Mouse (Mus musculus) neural tube, embryonic 14.5 days (tissue): ENCODE measurements around the gene Lsm14a. TPM values are rescaled to one million over a fixed set of nuclear protein-coding genes. Genes with fewer than 3 reads are reported as not detected.

Experiments used
- ATAC-seq: fragments of 200-750 bp; cut with Nextera tagmentation; 2 replicates; pipeline ENCODE4 v1.8.0; 2017; ENCODE audit warnings: low read depth, mild to moderate bottlenecking, moderate TSS enrichment, moderate library complexity
- H3K27ac ChIP-seq: fragments of 300-500 bp; sonication (generic); 2 replicates; pipeline ENCODE4 v1.5.1; 2014; ENCODE audit warnings: low read depth, mild to moderate bottlenecking, control low read depth, low read length, moderate library complexity, mixed read lengths
- H3K27me3 ChIP-seq: fragments of 300-500 bp; sonication (generic); 2 replicates; pipeline ENCODE4 v1.6.1; 2014; ENCODE audit warnings: low read length; ENCODE audit not compliant: control insufficient read depth, insufficient read depth
- H3K36me3 ChIP-seq: fragments of 300-500 bp; sonication (generic); 2 replicates; pipeline ENCODE4 v1.6.1; 2014; ENCODE audit warnings: low read length, mixed read lengths; ENCODE audit not compliant: control insufficient read depth, insufficient read depth
- H3K4me1 ChIP-seq: fragments of 300-500 bp; sonication (generic); 2 replicates; pipeline ENCODE4 v1.6.1; 2014; ENCODE audit warnings: low read length; ENCODE audit not compliant: control insufficient read depth, insufficient read depth
- H3K4me2 ChIP-seq: fragments of 300-500 bp; sonication (generic); 2 replicates; pipeline ENCODE4 v1.6.1; 2014; ENCODE audit warnings: mild to moderate bottlenecking, low read depth, low read length, control low read depth
- H3K4me3 ChIP-seq: fragments of 300-500 bp; sonication (generic); 2 replicates; pipeline ENCODE4 v1.5.1; 2014; ENCODE audit warnings: low read depth, low read length, control low read depth, mixed read lengths
- H3K9ac ChIP-seq: fragments of 300-500 bp; sonication (generic); replicated peaks from 2 replicates; pipeline ENCODE4 v1.6.1; 2014; ENCODE audit warnings: low read depth, mild to moderate bottlenecking, control low read depth, low read length, mixed read lengths
- H3K9me3 ChIP-seq: fragments of 300-500 bp; sonication (generic); 2 replicates; pipeline ENCODE4 v1.6.1; 2016; ENCODE audit warnings: low read length; ENCODE audit not compliant: control insufficient read depth
- WGBS: fragments of 180-500 bp; shearing (Covaris S2); extraction: QIAGEN DNeasy Blood & Tissue Kit; methylation state at CpG from one replicate; pipeline ENCODE4 v1.1.7; 2014; 5-methylcytosine and 5-hydroxymethylcytosine counted together
- polyA plus RNA-seq: library from polyadenylated mRNA; unstranded; fragments of >200 nt; fragmentation: Nextera tagmentation; extraction: Ambion mirVana; gene quantifications from 2 replicates; pipeline ENCODE4 v1.2.1, GENCODE M21; 2014

Gene Lsm14a
- 32.9 and 38.4 TPM in 2 replicates for polyA plus RNA-seq

GRCm38 (mm10) chr7:34393215-34393614, at the start of gene Lsm14a:
Gene Lsm14a (minus strand): TSS chr7:34393315.
- Histone ChIP-seq H3K4me3 (no peak within 1 kb of the TSS), H3K9ac (no peak within 1 kb of the TSS), H3K4me2 (no peak within 1 kb of the TSS), H3K4me1 (peaks cover 8% of the 10 kb centered on the region), H3K36me3 (no peaks in the 10 kb centered on the region), H3K27me3 (no peaks in the 10 kb centered on the region), H3K9me3 (no peaks in the 10 kb centered on the region), H3K27ac (no peak within 1 kb of the TSS; the same call in 1 of the 2 replicates)
- no peak for ATAC-seq

- ATAC-seq, result no peak
- Histone ChIP-seq H3K4me3 (no peak overlapping the region), H3K4me2 (no peak overlapping the region), H3K27me3 (no peaks in the 10 kb centered on the region), H3K9me3 (no peaks in the 10 kb centered on the region), H3K9ac (no peak overlapping the region), H3K36me3 (no peaks in the 10 kb centered on the region), H3K27ac (no peak overlapping the region), H3K4me1 (no peaks in the 10 kb centered on the region)
- WGBS, result 37% methylated on average over 6 of the region's 6 CpGs
Measured at GRCm38 (mm10) chr7:34438903-34439302, 45.8 kb upstream of the Lsm14a start.

GRCm38 (mm10) chr7:34433597-34433996, 40.5 kb upstream of the Lsm14a start:
- ATAC-seq, result no peak
- no peaks in the 10 kb centered on the region for H3K36me3 ChIP-seq
- H3K9me3 ChIP-seq, result no peaks in the 10 kb centered on the region
- no peak overlapping the region for H3K4me3 ChIP-seq
- no peaks in the 10 kb centered on the region for H3K27me3 ChIP-seq
- no peak overlapping the region for H3K9ac ChIP-seq
- no peak overlapping the region for H3K27ac ChIP-seq
- H3K4me1 ChIP-seq, result no peaks in the 10 kb centered on the region
- WGBS, result 84% methylated on average over 1 of the region's 1 CpGs
- H3K4me2 ChIP-seq, result no peak overlapping the region

GRCm38 (mm10) chr7:34421201-34421600, 28.1 kb upstream of the Lsm14a start:
- no peaks in the 10 kb centered on the region for H3K4me1 ChIP-seq
- no peak overlapping the region for H3K9ac ChIP-seq
- no peaks in the 10 kb centered on the region for H3K27me3 ChIP-seq
- H3K27ac ChIP-seq, result no peak overlapping the region
- no peak overlapping the region for H3K4me3 ChIP-seq
- WGBS, result 75% methylated on average over 2 of the region's 2 CpGs
- ATAC-seq, result no peak
- no peak overlapping the region for H3K4me2 ChIP-seq
- H3K9me3 ChIP-seq, result no peaks in the 10 kb centered on the region
- no peaks in the 10 kb centered on the region for H3K36me3 ChIP-seq

GRCm38 (mm10) chr7:34407492-34407891, 14.4 kb upstream of the Lsm14a start:
- WGBS, result 9% methylated on average over 8 of the region's 8 CpGs
- Histone ChIP-seq H3K4me2 (peak overlapping the region; percentile 16; the same call in 1 of the 2 replicates), H3K9ac (no peak overlapping the region), H3K27me3 (no peaks in the 10 kb centered on the region), H3K4me1 (no peaks in the 10 kb centered on the region), H3K9me3 (no peaks in the 10 kb centered on the region), H3K36me3 (no peaks in the 10 kb centered on the region), H3K27ac (no peak overlapping the region), H3K4me3 (no peak overlapping the region)
- ATAC-seq, result peak; percentile 72; the same call in 1 of the 2 replicates

- no peaks in the 10 kb centered on the region for H3K4me1 ChIP-seq
- no peak for ATAC-seq
- 79% methylated on average over 11 of the region's 11 CpGs for WGBS
- no peak overlapping the region for H3K9ac ChIP-seq
- no peaks in the 10 kb centered on the region for H3K27me3 ChIP-seq
- H3K36me3 ChIP-seq, result no peaks in the 10 kb centered on the region
- H3K4me2 ChIP-seq, result no peak overlapping the region
- H3K4me3 ChIP-seq, result no peak overlapping the region
- H3K9me3 ChIP-seq, result no peaks in the 10 kb centered on the region
- no peak overlapping the region for H3K27ac ChIP-seq
Measured at GRCm38 (mm10) chr7:34403876-34404275, 10.8 kb upstream of the Lsm14a start.

- Histone ChIP-seq H3K4me2 (no peak overlapping the region), H3K4me1 (no peaks in the 10 kb centered on the region), H3K9me3 (no peaks in the 10 kb centered on the region), H3K36me3 (no peaks in the 10 kb centered on the region), H3K9ac (no peak overlapping the region), H3K27ac (no peak overlapping the region), H3K27me3 (no peaks in the 10 kb centered on the region), H3K4me3 (no peak overlapping the region)
- WGBS, result 42% methylated on average over 3 of the region's 4 CpGs
- ATAC-seq, result no peak
Measured at GRCm38 (mm10) chr7:34400070-34400469, 7.0 kb upstream of the Lsm14a start.

- ATAC-seq, result no peak
- Histone ChIP-seq H3K27me3 (no peaks in the 10 kb centered on the region), H3K27ac (no peak overlapping the region), H3K9me3 (no peaks in the 10 kb centered on the region), H3K36me3 (no peaks in the 10 kb centered on the region), H3K9ac (no peak overlapping the region), H3K4me3 (no peak overlapping the region), H3K4me1 (no peaks in the 10 kb centered on the region), H3K4me2 (no peak overlapping the region)
- 83% methylated on average over 5 of the region's 5 CpGs for WGBS
Measured at GRCm38 (mm10) chr7:34398831-34399230, 5.7 kb upstream of the Lsm14a start.

GRCm38 (mm10) chr7:34396791-34397190, 3.7 kb upstream of the Lsm14a start:
- Histone ChIP-seq H3K9me3 (no peaks in the 10 kb centered on the region), H3K27me3 (no peaks in the 10 kb centered on the region), H3K36me3 (no peaks in the 10 kb centered on the region), H3K9ac (no peak overlapping the region), H3K27ac (no peak overlapping the region), H3K4me2 (no peak overlapping the region), H3K4me3 (no peak overlapping the region), H3K4me1 (no peaks in the 10 kb centered on the region)
- no peak for ATAC-seq
- 88% methylated on average over 3 of the region's 3 CpGs for WGBS

- H3K4me1 ChIP-seq, result peaks cover 5% of the 10 kb centered on the region
- H3K4me2 ChIP-seq, result no peak overlapping the region
- H3K27me3 ChIP-seq, result no peaks in the 10 kb centered on the region
- H3K9ac ChIP-seq, result no peak overlapping the region
- H3K9me3 ChIP-seq, result no peaks in the 10 kb centered on the region
- H3K27ac ChIP-seq, result no peak overlapping the region
- 71% methylated on average over 6 of the region's 6 CpGs for WGBS
- no peak for ATAC-seq
- no peak overlapping the region for H3K4me3 ChIP-seq
- H3K36me3 ChIP-seq, result no peaks in the 10 kb centered on the region
Measured at GRCm38 (mm10) chr7:34395761-34396160, 2.6 kb upstream of the Lsm14a start.
